Mouse (Mus musculus): ENCODE results near the gene Cep41.

GRCm38 (mm10) chr6:30657279-30657678, 36.3 kb downstream of the Cep41 start:
- TF ChIP-seq CTCF (conservative IDR thresholded peaks at IDR 0.05; ENCODE audit: insufficient read depth, insufficient read length, low read depth, low read length) (no peak), POLR2A (IDR thresholded peaks at IDR 0.05; ENCODE audit: low read depth, low read length) (no peak)
